Mouse (Mus musculus) MEL (cell line): ENCODE measurements around the gene Acvr1b.
A peak's percentile ranks its signal among the peaks of the same experiment; 100 is the strongest.

Source experiments
- BHLHE40 ChIP-seq: IDR thresholded peaks from 2 replicates; pipeline ENCODE4 v1.6.1; 2012; ENCODE audit warnings: low read depth, mild to moderate bottlenecking, inconsistent platforms, low read length, improper control_type of control experiment, borderline replicate concordance
- CTCF ChIP-seq, 3 experiments: IDR thresholded peaks in 2 of 3; conservative IDR thresholded peaks in 1 of 3; 2 replicates each; pipeline ENCODE4 v1.5.1; 2011 to 2012; ENCODE audit warnings: low read length in 3 of 3, low read depth in 2 of 3, mild to moderate bottlenecking in 2 of 3, improper control_type of control experiment in 1 of 3, inconsistent platforms in 1 of 3, mixed read lengths in 1 of 3, moderate library complexity in 1 of 3; ENCODE audit not compliant: control insufficient read depth in 1 of 3, insufficient read depth in 1 of 3, poor library complexity in 1 of 3, severe bottlenecking in 1 of 3
- POLR2A ChIP-seq, 2 experiments: IDR thresholded peaks; 2 replicates each; pipeline ENCODE4 v1.6.1; 2011 to 2012; ENCODE audit warnings: low read length in 2 of 2, mild to moderate bottlenecking in 2 of 2, control low read depth in 1 of 2, improper control_type of control experiment in 1 of 2, low read depth in 1 of 2, moderate library complexity in 1 of 2; ENCODE audit not compliant: control insufficient read depth in 1 of 2, insufficient read depth in 1 of 2, poor library complexity in 1 of 2
- RCOR1 ChIP-seq: IDR thresholded peaks from 2 replicates; pipeline ENCODE4 v1.6.1; 2012; ENCODE audit warnings: low read depth, mild to moderate bottlenecking, inconsistent platforms, low read length, improper control_type of control experiment

- TF ChIP-seq POLR2A (IDR thresholded peaks at IDR 0.05; ENCODE audit: control insufficient read depth in 1 of 2, insufficient read depth in 1 of 2, low read depth in 1 of 2, low read length in 2 of 2, poor library complexity in 1 of 2) (peak; percentile 78 to 91; a peak in 3 of 4 replicates), RCOR1 (no peak), BHLHE40 (peak; percentile 92), CTCF (IDR thresholded peaks at IDR 0.05 in 2 of 3, conservative IDR thresholded peaks at IDR 0.05 in 1 of 3; ENCODE audit: control insufficient read depth in 1 of 3, insufficient read depth in 1 of 3, low read depth in 2 of 3, low read length in 3 of 3, poor library complexity in 1 of 3, severe bottlenecking in 1 of 3) (no peak)
Measured at GRCm38 (mm10) chr15:101173421-101174211, at the start of gene Acvr1b.
